Mouse (Mus musculus) small intestine, adult 2 months (tissue): Measurements from ENCODE around the gene Olfr16.

Experiments used
- CTCF ChIP-seq: fragments of 200-500 bp; IDR thresholded peaks from 2 replicates; pipeline ENCODE4 v1.5.1; 2012; ENCODE audit warnings: low read depth, mild to moderate bottlenecking, control low read depth, inconsistent platforms, low read length, moderate library complexity, mixed read lengths; ENCODE audit not compliant: insufficient replicate concordance, insufficient read length; ENCODE audit errors: extremely low read depth
- POLR2A ChIP-seq: fragments of 200-500 bp; IDR thresholded peaks from 2 replicates; pipeline ENCODE4 v1.6.1; 2012; ENCODE audit warnings: low read depth, mild to moderate bottlenecking, control low read depth, inconsistent platforms, low read length, moderate library complexity

GRCm38 (mm10) chr1:172903313-172903712 is 46.9 kb upstream of the Olfr16 start:
- no peak for TF ChIP-seq CTCF
- no peak for TF ChIP-seq POLR2A
